Mouse (Mus musculus) intestine, embryonic 16.5 days (tissue): ENCODE data around the gene Efcab12. TPM values are rescaled to one million over a fixed set of nuclear protein-coding genes. Genes with fewer than 3 reads are reported as not detected.

Experiments
- ATAC-seq: fragments of 200-750 bp; cut with Nextera tagmentation; 2 replicates; pipeline ENCODE4 v1.8.0; 2017; ENCODE audit warnings: moderate TSS enrichment, moderate library complexity
- H3K27ac ChIP-seq: fragments of 300-500 bp; sonication (generic); 2 replicates; pipeline ENCODE4 v1.5.1; 2014; ENCODE audit warnings: mild to moderate bottlenecking, low read length
- H3K27me3 ChIP-seq: fragments of 300-500 bp; sonication (generic); replicated peaks from 2 replicates; pipeline ENCODE4 v1.6.1; 2014; ENCODE audit warnings: low read length, control low read depth, mixed read lengths; ENCODE audit not compliant: control insufficient read depth, insufficient read depth
- H3K36me3 ChIP-seq: fragments of 300-500 bp; sonication (generic); 2 replicates; pipeline ENCODE4 v1.6.1; 2014; ENCODE audit warnings: low read length, control low read depth; ENCODE audit not compliant: control insufficient read depth, insufficient read depth
- H3K4me1 ChIP-seq: fragments of 300-500 bp; sonication (generic); 2 replicates; pipeline ENCODE4 v1.6.1; 2014; ENCODE audit warnings: low read length, control low read depth, mixed read lengths; ENCODE audit not compliant: control insufficient read depth, insufficient read depth
- H3K4me2 ChIP-seq: fragments of 300-500 bp; sonication (generic); 2 replicates; pipeline ENCODE4 v1.6.1; 2014; ENCODE audit warnings: low read depth, low read length, control low read depth
- H3K4me3 ChIP-seq: fragments of 300-500 bp; sonication (generic); 2 replicates; pipeline ENCODE4 v1.5.1; 2014; ENCODE audit warnings: mild to moderate bottlenecking, low read length
- H3K9ac ChIP-seq: fragments of 300-500 bp; sonication (generic); 2 replicates; pipeline ENCODE4 v1.6.1; 2014; ENCODE audit warnings: low read depth, low read length
- H3K9me3 ChIP-seq: fragments of 300-500 bp; sonication (generic); 2 replicates; pipeline ENCODE4 v1.6.1; 2016; ENCODE audit warnings: low read length, control low read depth; ENCODE audit not compliant: control insufficient read depth
- WGBS: fragments of 180-500 bp; shearing (Covaris S2); extraction: QIAGEN DNeasy Blood & Tissue Kit; methylation state at CpG from one replicate; pipeline ENCODE4 v1.1.7; 2014; 5-methylcytosine and 5-hydroxymethylcytosine counted together
- polyA plus RNA-seq: library from polyadenylated mRNA; unstranded; fragments of >200 nt; fragmentation: Nextera tagmentation; extraction: Ambion mirVana; gene quantifications from 2 replicates; pipeline ENCODE4 v1.2.1, GENCODE M21; 2015

The Efcab12 gene
- polyA plus RNA-seq, 1 experiment from 2014 or later, result 0.44 TPM

DNA sequence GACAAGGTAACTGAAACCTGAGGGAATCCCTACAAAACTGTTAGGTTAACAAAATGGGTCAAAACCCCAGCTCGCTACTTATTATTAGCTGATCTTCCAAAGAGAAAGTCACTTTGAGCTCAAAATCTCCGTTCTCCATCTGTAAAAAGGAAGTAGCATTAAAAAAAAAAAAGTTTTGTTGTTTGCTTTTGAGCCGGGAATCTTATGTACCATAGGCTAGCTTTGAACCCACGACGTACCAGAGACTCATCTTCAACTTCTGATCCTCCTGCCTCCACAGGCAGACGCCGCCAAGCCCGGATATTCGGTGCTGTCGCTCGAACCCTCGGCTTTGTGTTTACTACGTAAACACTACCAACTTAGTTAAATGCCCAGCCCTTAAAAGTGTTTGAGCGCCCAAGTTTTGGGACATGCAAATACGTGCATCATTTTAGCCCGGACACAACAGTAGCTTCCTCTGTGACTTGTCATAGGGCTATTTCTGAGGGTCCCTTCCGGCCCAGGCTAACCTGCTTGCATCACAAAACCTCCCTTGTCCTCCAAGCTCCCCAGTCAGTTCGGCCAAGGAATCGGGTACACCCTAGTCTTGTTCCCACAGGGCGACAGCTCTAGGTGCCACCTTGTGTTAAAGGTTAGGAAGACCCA lies 14.4 kb upstream of the Efcab12 start:
- Histone ChIP-seq H3K27ac (peak overlapping the region; percentile 78), H3K4me3 (peak overlapping the region; percentile 61), H3K9ac (peak overlapping the region; percentile 73), H3K27me3 (no peaks in the 10 kb centered on the region), H3K9me3 (no peaks in the 10 kb centered on the region), H3K4me2 (peak overlapping the region; percentile 74), H3K4me1 (0 out of 2 replicates have a peak, but pooled peaks cover 8% of the 10 kb centered on the region), H3K36me3 (peaks cover 6% of the 10 kb centered on the region; the same call in 1 of the 2 replicates)
- ATAC-seq, result no peak
- 5% methylated on average over 20 of the region's 20 CpGs for WGBS

DNA sequence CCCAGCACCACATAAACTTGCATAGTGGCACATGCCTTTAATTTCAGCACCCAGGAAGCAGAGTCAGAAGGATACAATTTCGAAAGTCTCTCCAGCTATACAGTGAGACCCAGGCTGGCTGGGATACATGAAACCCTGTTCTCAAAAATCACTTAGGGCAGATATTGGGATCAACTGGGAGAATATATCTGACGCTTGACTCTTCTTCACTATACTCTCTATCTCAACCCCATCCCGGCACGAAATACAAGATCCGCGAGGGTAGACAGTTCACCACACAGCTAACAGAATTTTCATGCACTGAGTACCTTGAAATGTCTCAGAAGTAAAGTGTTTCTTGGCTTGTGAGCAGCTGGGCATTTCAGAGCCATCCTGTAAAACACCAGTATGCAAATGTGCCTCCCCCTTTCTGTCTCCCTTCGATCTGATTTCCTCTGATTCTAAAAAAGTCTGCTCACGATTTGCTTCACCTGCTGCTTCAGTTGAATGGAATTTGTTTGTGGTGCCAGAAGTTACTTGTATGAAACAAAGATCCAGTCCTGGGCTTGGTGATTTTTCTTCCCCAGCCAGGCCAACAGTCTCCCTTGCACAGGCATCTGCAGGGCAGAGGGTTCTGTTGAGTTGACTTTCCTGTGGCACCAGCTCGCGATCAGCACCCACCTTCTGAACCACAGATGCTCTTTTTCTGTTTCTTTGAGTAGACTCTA lies 10.5 kb upstream of the Efcab12 start:
- no peaks in the 10 kb centered on the region for H3K27me3 ChIP-seq
- no peak overlapping the region for H3K4me3 ChIP-seq
- H3K9ac ChIP-seq, result no peak overlapping the region
- 0 out of 2 replicates have a peak, but pooled peaks cover 4% of the 10 kb centered on the region for H3K4me1 ChIP-seq
- 92% methylated on average over 10 of the region's 10 CpGs for WGBS
- H3K4me2 ChIP-seq, result no peak overlapping the region
- no peak overlapping the region for H3K27ac ChIP-seq
- no peaks in the 10 kb centered on the region for H3K9me3 ChIP-seq
- H3K36me3 ChIP-seq, result peaks cover 14% of the 10 kb centered on the region; the same call in 1 of the 2 replicates
- ATAC-seq, result no peak

DNA sequence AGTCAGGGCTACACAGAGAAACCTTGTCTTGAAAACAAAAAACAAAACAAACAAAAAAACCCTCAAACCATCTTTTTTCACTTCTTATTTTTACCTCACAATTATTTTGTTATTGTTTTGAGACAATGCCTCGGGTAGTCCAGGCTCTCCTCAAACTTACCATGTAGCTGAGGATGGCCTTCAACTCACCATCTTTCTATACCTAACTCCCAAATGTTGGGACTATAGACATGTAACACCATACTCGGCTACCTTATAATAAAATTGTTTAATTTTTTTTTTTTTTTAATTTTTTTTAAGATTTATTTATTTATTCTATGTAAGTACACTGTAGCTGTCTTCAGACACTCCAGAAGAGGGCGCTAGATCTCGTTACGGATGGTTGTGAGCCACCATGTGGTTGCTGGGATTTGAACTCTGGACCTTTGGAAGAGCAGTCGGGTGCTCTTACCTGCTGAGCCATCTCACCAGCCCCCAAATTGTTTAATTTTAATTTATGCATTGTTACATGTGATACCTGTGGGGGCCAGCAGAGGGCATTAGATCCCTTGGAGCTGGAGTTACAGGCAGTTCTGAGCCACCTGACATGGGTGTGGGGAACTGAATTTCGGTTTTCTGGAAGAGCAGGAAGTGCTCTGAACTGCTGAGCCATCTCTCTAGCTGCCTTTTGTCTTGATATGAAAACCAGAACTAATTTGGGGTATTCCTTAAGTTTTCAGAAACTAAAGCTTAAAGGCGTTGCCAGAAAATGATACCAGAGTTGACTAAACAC lies 8.6 kb upstream of the Efcab12 start:
- Histone ChIP-seq H3K36me3 (peaks cover 17% of the 10 kb centered on the region; the same call in 1 of the 2 replicates), H3K9ac (no peak overlapping the region)

DNA sequence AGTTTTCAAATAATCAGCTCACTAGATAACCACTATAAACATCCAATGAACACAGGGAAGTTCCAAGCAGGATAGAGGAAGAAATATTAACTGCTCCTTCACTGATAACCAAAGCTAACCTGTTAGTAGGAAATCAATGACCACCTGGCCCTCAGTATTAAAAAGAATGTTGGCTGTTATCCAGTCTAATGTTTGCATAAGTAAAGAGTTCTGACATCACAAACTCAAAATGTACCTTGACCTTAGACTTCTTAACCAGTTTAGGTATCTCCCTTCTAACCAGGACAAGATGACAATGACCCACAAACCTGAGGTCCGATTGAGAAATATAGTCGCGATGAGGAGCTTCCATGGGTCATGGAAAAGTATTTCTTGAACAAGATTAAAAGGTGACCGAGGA lies 6.8 kb upstream of the Efcab12 start:
- Histone ChIP-seq H3K4me2 (no peak overlapping the region), H3K4me3 (no peak overlapping the region), H3K27ac (no peak overlapping the region), H3K36me3 (peaks cover 16% of the 10 kb centered on the region; the same call in 1 of the 2 replicates), H3K4me1 (no peaks in the 10 kb centered on the region), H3K27me3 (no peaks in the 10 kb centered on the region), H3K9me3 (no peaks in the 10 kb centered on the region), H3K9ac (no peak overlapping the region)
- no peak for ATAC-seq
- 95% methylated on average over 4 of the region's 4 CpGs for WGBS

More for the DNA sequence above, 8.6 kb upstream of the Efcab12 start:
- peak; percentile 44; the same call in 1 of the 2 replicates for ATAC-seq
- 45% methylated on average over 8 of the region's 8 CpGs for WGBS
- H3K27me3 ChIP-seq, result no peaks in the 10 kb centered on the region
- H3K27ac ChIP-seq, result no peak overlapping the region
- no peak overlapping the region for H3K4me3 ChIP-seq
- H3K4me2 ChIP-seq, result no peak overlapping the region
- no peaks in the 10 kb centered on the region for H3K4me1 ChIP-seq
- no peaks in the 10 kb centered on the region for H3K9me3 ChIP-seq

DNA sequence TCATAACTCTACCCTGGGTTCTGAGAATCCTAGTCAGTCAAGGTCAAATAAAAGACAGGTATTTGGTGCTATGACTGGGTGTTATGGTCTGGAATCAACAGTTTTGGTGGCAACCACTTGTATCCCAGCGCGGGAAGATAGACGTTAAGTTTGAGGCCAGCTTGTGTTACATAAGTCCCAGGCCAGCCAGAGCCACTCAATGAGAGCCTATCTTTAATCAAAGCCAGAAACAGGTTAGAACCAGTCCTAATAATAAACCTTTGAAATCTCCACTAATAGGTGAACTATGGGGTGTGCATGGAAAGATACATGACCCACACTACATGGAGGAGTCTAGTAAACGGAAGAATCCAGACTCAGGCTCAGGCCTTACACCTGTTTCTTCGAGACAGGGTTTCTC lies 533 bp upstream of the Efcab12 start:
- Histone ChIP-seq H3K4me1 (peaks cover 7% of the 10 kb centered on the region; the same call in 1 of the 2 replicates), H3K4me3 (peak overlapping the region; percentile 43), H3K36me3 (0 out of 2 replicates have a peak, but pooled peaks cover 4% of the 10 kb centered on the region), H3K9me3 (no peaks in the 10 kb centered on the region), H3K27me3 (no peaks in the 10 kb centered on the region), H3K9ac (no peak overlapping the region), H3K27ac (no peak overlapping the region), H3K4me2 (peak overlapping the region; percentile 80)
- WGBS, result 63% methylated on average over 5 of the region's 5 CpGs
- peak; percentile 30; the same call in 1 of the 2 replicates for ATAC-seq

DNA sequence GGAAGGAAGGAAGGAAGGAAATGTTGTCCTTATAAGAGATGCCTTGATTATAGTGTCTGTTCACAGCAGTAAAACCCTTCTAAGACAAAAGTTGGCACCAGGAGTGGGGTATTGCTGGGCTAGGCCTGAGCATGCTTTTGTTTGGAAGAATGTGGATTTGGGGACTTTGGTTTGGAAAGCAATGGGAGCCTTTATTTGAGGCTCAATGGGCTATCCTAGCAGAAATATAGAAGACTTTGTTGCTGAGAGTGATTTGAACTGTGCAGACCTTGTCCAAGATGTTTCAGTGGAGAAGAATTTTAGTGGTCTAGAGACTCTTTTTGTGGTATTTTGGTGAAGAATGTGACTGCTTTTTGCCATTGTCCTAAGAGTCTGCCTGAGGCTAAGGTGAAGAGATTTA lies 4.4 kb downstream of the Efcab12 start:
- H3K9ac ChIP-seq, result no peak overlapping the region
- peaks cover 7% of the 10 kb centered on the region; the same call in 1 of the 2 replicates for H3K4me1 ChIP-seq
- H3K36me3 ChIP-seq, result no peaks in the 10 kb centered on the region
- H3K4me2 ChIP-seq, result no peak overlapping the region
- H3K4me3 ChIP-seq, result no peak overlapping the region
- no peaks in the 10 kb centered on the region for H3K9me3 ChIP-seq
- no peaks in the 10 kb centered on the region for H3K27me3 ChIP-seq
- no peak overlapping the region for H3K27ac ChIP-seq
- ATAC-seq, result no peak

DNA sequence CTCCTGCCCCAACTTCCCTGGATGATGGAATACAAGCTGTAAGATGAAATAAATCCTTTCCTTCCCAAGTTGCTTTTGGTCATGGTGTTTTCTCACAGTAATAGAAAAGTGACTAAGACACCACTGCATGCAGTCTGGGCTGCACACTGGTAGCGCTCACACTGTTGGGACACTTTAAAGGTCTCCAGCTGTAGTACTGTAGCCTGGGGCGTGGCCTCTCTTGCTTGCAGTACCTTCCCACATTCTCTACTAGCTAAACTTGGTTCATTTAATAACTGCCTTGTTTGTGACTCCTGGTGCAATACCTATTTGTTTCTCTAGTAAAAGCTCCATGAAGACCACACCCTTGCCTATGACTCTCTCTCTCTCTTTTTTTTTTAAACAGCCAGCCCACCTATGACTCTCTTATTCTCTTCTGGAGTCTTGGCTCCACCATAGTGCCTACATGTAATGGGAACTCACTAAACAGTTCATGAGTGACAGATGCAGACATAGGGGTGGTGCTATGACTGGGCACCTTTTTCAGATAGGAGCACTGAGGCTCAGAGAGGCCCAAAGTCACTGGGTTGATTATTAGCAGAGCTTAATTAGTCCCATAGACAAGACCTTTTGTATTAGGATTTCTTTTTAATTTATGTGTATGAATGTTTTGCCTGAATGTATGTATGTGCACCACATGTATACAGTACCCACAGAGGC lies 5.9 kb downstream of the Efcab12 start:
- Histone ChIP-seq H3K4me3 (no peak overlapping the region), H3K27me3 (no peaks in the 10 kb centered on the region), H3K9ac (no peak overlapping the region), H3K36me3 (no peaks in the 10 kb centered on the region), H3K4me2 (no peak overlapping the region), H3K9me3 (no peaks in the 10 kb centered on the region), H3K27ac (no peak overlapping the region), H3K4me1 (no peaks in the 10 kb centered on the region)
- 88% methylated on average over 2 of the region's 2 CpGs for WGBS
- no peak for ATAC-seq

DNA sequence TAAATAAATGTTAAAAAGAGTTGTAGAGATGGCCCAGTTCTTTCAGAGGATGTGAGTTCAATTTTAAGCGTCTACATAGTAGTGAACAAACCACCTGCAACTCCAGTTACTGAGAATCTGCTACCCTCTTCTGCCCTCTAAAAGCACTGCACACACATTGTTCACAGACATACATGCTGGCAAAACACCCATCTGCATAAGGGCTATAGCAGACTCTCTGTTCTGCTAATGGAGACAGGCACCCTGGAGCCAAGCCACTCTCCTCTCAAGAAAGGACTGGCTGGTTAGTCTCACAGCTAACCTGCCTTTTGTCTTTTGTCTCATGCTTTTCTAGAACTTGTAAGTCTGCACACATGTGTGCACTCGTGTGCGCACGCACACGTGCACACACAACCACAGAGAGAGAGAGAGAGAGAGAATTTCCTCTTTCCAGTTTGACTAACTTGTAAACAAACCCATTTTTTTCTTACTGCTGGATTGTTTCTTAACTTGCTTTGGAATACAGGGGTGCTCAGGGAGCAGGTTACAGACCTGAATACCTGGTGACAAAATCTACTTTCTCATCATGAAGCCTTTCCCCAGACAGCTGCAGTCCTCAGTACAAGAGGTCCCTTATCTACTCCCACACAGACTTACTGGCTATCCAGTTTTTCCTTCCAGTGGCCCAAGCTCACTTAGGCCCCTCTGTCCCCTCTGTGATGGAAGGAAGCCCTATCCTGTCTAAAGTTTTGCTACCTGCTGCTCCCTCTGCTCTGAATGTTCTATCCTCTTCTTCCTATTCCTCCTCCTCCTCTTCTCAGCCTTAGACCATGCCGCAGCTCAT lies 7.2 kb downstream of the Efcab12 start:
- Histone ChIP-seq H3K9me3 (no peaks in the 10 kb centered on the region), H3K27ac (no peak overlapping the region), H3K4me2 (no peak overlapping the region), H3K9ac (no peak overlapping the region), H3K36me3 (no peaks in the 10 kb centered on the region), H3K4me1 (no peaks in the 10 kb centered on the region), H3K4me3 (no peak overlapping the region), H3K27me3 (no peaks in the 10 kb centered on the region)
- ATAC-seq, result no peak
- 88% methylated on average over 6 of the region's 6 CpGs for WGBS
